Mouse (Mus musculus) ES-E14 (cell line): Measurements from ENCODE around the gene Fam8a1. TPM values are rescaled to one million over a fixed set of nuclear protein-coding genes. Genes with fewer than 3 reads are reported as not detected.

ENCODE experiments used
- DNase-seq: peaks from one replicate; pipeline ENCODE4 v3.0.0-alpha.2; 2013; ENCODE audit warnings: low read depth, low spot score
- H3K27ac ChIP-seq: 2 replicates; pipeline ENCODE4 v1.5.1; 2012; ENCODE audit warnings: low read depth, mild to moderate bottlenecking, low read length, moderate library complexity, mixed read lengths; ENCODE audit not compliant: poor library complexity, insufficient read depth, severe bottlenecking
- H3K36me3 ChIP-seq: 2 replicates; pipeline ENCODE4 v1.6.1; 2012; ENCODE audit warnings: mild to moderate bottlenecking, low read length, moderate library complexity, mixed read lengths; ENCODE audit not compliant: control insufficient read depth, poor library complexity, insufficient read depth, severe bottlenecking
- H3K4me1 ChIP-seq, 2 experiments: fragments of 150-350 bp in 1 of 2; sonication (generic) in 1 of 2; 2 replicates each; pipeline ENCODE4 v1.6.1; 2012; ENCODE audit warnings: low read length in 2 of 2, mild to moderate bottlenecking in 1 of 2, mixed read lengths in 1 of 2; ENCODE audit not compliant: control insufficient read depth in 2 of 2, insufficient read depth in 2 of 2, poor library complexity in 1 of 2
- H3K4me3 ChIP-seq, 2 experiments: fragments of 150-350 bp in 1 of 2; sonication (generic) in 1 of 2; 2 replicates each; pipeline ENCODE4 v1.5.1; 2012; ENCODE audit warnings: low read length in 2 of 2, low read depth in 1 of 2, mild to moderate bottlenecking in 1 of 2, mixed read lengths in 1 of 2; ENCODE audit not compliant: insufficient read depth in 1 of 2, poor library complexity in 1 of 2, severe bottlenecking in 1 of 2
- H3K9ac ChIP-seq: 2 replicates; pipeline ENCODE4 v1.6.1; 2012; ENCODE audit warnings: low read depth, mild to moderate bottlenecking, low read length, mixed read lengths; ENCODE audit not compliant: poor library complexity, insufficient read depth, severe bottlenecking
- H3K9me3 ChIP-seq: fragments of 150-350 bp; sonication (generic); 2 replicates; pipeline ENCODE4 v1.6.1; 2012; ENCODE audit warnings: low read depth, mild to moderate bottlenecking, low read length; ENCODE audit not compliant: control insufficient read depth, insufficient read depth
- CHD2 ChIP-seq: IDR thresholded peaks from 2 replicates; pipeline ENCODE4 v1.6.1; 2014; ENCODE audit warnings: mild to moderate bottlenecking, low read depth, low read length, inconsistent platforms
- HCFC1 ChIP-seq: IDR thresholded peaks from 2 replicates; pipeline ENCODE4 v1.6.1; 2012; ENCODE audit warnings: low read length, inconsistent platforms, borderline replicate concordance; ENCODE audit not compliant: insufficient read depth
- MAFK ChIP-seq: IDR thresholded peaks from 2 replicates; pipeline ENCODE4 v1.6.1; 2014; ENCODE audit warnings: mild to moderate bottlenecking, low read depth, low read length, inconsistent platforms; ENCODE audit not compliant: insufficient read depth
- ZC3H11A ChIP-seq: IDR thresholded peaks from 2 replicates; pipeline ENCODE4 v1.6.1; 2012; ENCODE audit warnings: low read depth, mild to moderate bottlenecking, inconsistent platforms, low read length, borderline replicate concordance
- ZNF384 ChIP-seq: IDR thresholded peaks from 2 replicates; pipeline ENCODE4 v1.6.1; 2012; ENCODE audit warnings: low read depth, low read length, inconsistent platforms
- in situ Hi-C, 2 experiments: fragments of 600-800 bp; cut with MboI; formaldehyde crosslinking; loops; one replicate each; pipeline ENCODE4 v1.15.1; 2025; ENCODE audit warnings: low sequenced_read_pairs in 2 of 2, inconsistent platforms in 1 of 2; ENCODE audit not compliant: unreplicated experiment in 2 of 2
- total RNA-seq: library from RNA; depleted of rRNA; stranded (reverse); fragments of 300-350 nt; gene quantifications from 2 replicates; pipeline ENCODE4 v1.2.3, GENCODE M21; 2012

The Fam8a1 gene
- total RNA-seq, 1 experiment = 32.0 TPM

GRCm38 (mm10) chr13:46634133-46634488 lies 35.2 kb upstream of the Fam8a1 start:
- no peak for TF ChIP-seq MAFK
- TF ChIP-seq ZNF384 = no peak
- no peak for TF ChIP-seq CHD2
- no peak for TF ChIP-seq HCFC1
- no peak for TF ChIP-seq ZC3H11A
- H3K9ac ChIP-seq = no peak overlapping the region
- H3K9me3 ChIP-seq = no peaks in the 10 kb centered on the region
- in situ Hi-C loops = loop anchor here in 1 of 2 experiments (25.0 kb wide), 1 partner anchor 322 kb away; no protein-coding TSS in a partner anchor
- no peak overlapping the region for H3K4me3 ChIP-seq
- no peaks in the 10 kb centered on the region for H3K36me3 ChIP-seq
- H3K27ac ChIP-seq = no peak overlapping the region
- DNase-seq = no peak
- peaks cover 1 to 13% of the 10 kb centered on the region in 2 experiments; a peak in 2 of 4 replicates for H3K4me1 ChIP-seq

- DNase-seq = no peak
- Histone ChIP-seq H3K9me3 (no peaks in the 10 kb centered on the region), H3K9ac (no peak overlapping the region), H3K4me3 (no peak overlapping the region), H3K27ac (no peak overlapping the region), H3K4me1 (peaks cover 2 to 4% of the 10 kb centered on the region in 2 experiments; a peak in 1 of 4 replicates), H3K36me3 (no peaks in the 10 kb centered on the region)
- TF ChIP-seq ZC3H11A (no peak), HCFC1 (no peak), MAFK (no peak), ZNF384 (no peak), CHD2 (no peak)
- in situ Hi-C loops = loop anchor here in 1 of 2 experiments (25.0 kb wide), 1 partner anchor 329 kb away; no protein-coding TSS in a partner anchor
Measured at GRCm38 (mm10) chr13:46640608-46641468, 28.5 kb upstream of the Fam8a1 start.

GRCm38 (mm10) chr13:46642318-46642717 lies 27.0 kb upstream of the Fam8a1 start:
- Histone ChIP-seq H3K4me3 (no peak overlapping the region), H3K4me1 (peaks cover 2 to 8% of the 10 kb centered on the region in 2 experiments; a peak in 2 of 4 replicates), H3K9ac (no peak overlapping the region), H3K36me3 (no peaks in the 10 kb centered on the region), H3K9me3 (no peaks in the 10 kb centered on the region), H3K27ac (no peak overlapping the region)
- DNase-seq = no peak
- TF ChIP-seq ZC3H11A (no peak), HCFC1 (no peak), CHD2 (no peak), MAFK (no peak), ZNF384 (no peak)
- in situ Hi-C loops = loop anchor here in 1 of 2 experiments (25.0 kb wide), 1 partner anchor 330 kb away; no protein-coding TSS in a partner anchor

- Histone ChIP-seq H3K9ac (no peak overlapping the region), H3K27ac (no peak overlapping the region), H3K9me3 (no peaks in the 10 kb centered on the region), H3K4me1 (peaks cover 2 to 8% of the 10 kb centered on the region in 2 experiments; a peak in 2 of 4 replicates), H3K4me3 (no peak overlapping the region), H3K36me3 (no peaks in the 10 kb centered on the region)
- in situ Hi-C loops = loop anchor here in 1 of 2 experiments (25.0 kb wide), 1 partner anchor 332 kb away; no protein-coding TSS in a partner anchor
- TF ChIP-seq MAFK (no peak), ZC3H11A (no peak), ZNF384 (no peak), CHD2 (no peak)
- DNase-seq = no peak
Measured at GRCm38 (mm10) chr13:46644175-46644574, 25.1 kb upstream of the Fam8a1 start.
